Mouse (Mus musculus) G1E (cell line): ENCODE measurements around the gene Galnt17.

Source experiments
- CTCF ChIP-seq: IDR thresholded peaks from 2 replicates; pipeline ENCODE4 v1.5.1; 2012; ENCODE audit warnings: low read depth, low read length, inconsistent platforms, mixed read lengths
- GATA1 ChIP-seq: IDR thresholded peaks from 2 replicates; pipeline ENCODE4 v1.6.1; 2012; ENCODE audit warnings: borderline replicate concordance, low read length, inconsistent platforms, mixed read lengths
- POLR2AphosphoS5 ChIP-seq: IDR thresholded peaks from 2 replicates; pipeline ENCODE4 v1.6.1; 2012; ENCODE audit warnings: low read depth, low read length, inconsistent platforms; ENCODE audit not compliant: insufficient replicate concordance
- TAL1 ChIP-seq: conservative IDR thresholded peaks from 2 replicates; pipeline ENCODE4 v1.6.1; 2012; ENCODE audit warnings: low read depth, low read length, inconsistent platforms, mixed read lengths

- TF ChIP-seq CTCF (no peak), GATA1 (no peak), TAL1 (no peak), POLR2AphosphoS5 (no peak)
These were observed 211.5 kb downstream of the Galnt17 start for GRCm38 (mm10) chr5:131096824-131097223.
